Mouse (Mus musculus): Measurements from ENCODE around the gene Gm44805. TPM values are rescaled to one million over a fixed set of nuclear protein-coding genes. Genes with fewer than 3 reads are reported as not detected.

The Gm44805 gene
- total RNA-seq, 2 experiments from 2014 or later, result not detected

DNA sequence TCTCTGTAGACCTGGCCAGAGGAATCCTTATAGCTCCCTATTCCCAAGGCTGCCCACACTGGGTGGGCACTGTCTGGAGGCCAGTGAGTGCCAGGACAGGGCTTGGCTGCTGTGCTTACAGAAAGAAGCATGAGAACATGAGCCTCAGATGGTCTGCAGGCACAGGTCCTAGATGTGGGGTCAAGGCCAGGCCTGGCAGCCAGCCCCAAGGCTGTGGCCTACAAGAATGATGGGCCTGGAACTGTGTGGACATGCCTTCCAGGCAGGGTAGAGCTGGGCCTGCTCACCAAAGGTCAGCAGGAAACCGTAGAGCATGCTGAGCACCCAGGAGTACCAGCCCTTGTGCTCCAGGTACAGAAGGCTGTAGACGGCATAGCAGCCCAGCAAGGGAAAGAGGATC is 46.6 kb downstream of the Gm44805 start:
- ATAC-seq (replicated peaks; ENCODE audit: poor library complexity, severe bottlenecking), result no peak

DNA sequence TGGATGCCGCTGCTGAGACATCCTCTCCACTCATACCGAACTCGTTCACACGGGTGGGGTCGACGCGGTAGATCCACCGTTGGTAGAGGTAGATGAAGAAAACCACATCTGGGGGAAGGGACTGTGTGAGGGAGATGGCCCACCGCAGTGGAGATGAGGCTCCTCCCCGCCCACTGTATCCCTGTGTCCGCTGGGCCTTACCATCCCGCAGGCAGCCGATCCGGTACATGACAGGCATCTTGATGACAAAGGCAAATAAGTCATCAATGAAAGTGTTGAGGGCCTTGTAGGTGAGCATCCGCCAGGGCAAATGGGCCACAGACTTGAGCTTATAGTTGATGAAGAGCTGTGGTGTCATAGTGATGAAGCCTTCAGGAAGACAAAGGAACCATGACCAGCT is 47.4 kb downstream of the Gm44805 start:
- no peak for ATAC-seq (replicated peaks; ENCODE audit: poor library complexity, severe bottlenecking)

DNA sequence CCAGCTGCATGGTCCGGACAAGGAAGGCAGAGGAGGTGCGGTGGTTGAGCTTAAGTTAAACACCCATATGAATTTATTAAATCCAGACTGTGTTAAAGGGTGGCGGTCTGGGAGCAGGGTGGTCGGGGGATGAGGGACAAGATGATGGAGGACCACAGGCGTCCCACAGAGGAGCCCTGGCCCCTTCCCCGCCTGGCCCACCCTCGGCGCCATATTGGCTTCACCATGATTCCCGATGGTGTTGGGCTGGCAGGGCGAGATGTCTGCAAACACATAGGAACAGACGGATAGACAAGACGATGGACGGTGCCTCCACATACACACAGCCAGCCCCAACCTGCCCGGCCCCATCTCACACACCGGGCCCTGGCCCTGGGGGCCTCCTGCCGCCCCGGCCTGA is 48.0 kb downstream of the Gm44805 start:
- ATAC-seq (replicated peaks; ENCODE audit: poor library complexity, severe bottlenecking), result no peak

DNA sequence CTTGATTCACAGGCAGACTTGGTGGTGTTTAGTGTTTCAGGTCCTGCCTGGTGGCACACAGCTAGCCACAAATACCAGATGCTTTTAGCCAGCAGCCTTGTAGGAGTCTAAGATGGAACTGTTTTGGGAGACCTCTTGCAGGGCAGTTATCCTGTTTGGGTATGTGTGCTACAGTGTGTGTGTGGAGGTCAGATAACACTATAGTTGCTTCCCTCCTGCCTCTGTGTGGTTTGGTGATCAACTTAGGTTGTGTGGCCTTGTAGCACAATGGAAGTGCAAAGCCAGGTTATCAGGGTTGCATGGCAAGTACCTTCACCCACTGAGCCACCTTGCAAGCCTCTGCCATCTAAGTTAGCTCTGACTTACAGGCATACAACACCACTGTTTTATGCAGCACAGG is 48.5 kb downstream of the Gm44805 start:
- ATAC-seq (replicated peaks; ENCODE audit: poor library complexity, severe bottlenecking), result no peak

DNA sequence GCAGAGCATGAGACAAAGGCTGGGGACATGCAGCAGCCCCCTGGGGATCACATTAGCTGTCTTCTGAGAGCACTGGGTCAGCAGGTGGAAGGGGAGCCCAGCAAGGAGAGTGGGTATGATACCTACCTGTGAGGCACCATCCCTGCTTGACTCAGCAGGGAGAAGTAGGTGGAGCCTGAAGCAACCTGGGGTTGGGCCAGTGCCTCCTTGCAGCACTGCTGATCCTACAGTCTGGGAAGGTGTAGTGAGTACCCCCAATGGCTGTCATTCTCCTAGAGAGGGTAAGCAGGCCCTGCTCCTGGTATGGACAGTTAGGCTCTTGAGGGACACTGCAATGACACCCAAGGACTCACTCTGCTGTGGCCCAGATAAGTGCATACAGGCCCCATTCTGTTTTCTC is 48.9 kb downstream of the Gm44805 start:
- ATAC-seq (replicated peaks; ENCODE audit: poor library complexity, severe bottlenecking), result no peak

DNA sequence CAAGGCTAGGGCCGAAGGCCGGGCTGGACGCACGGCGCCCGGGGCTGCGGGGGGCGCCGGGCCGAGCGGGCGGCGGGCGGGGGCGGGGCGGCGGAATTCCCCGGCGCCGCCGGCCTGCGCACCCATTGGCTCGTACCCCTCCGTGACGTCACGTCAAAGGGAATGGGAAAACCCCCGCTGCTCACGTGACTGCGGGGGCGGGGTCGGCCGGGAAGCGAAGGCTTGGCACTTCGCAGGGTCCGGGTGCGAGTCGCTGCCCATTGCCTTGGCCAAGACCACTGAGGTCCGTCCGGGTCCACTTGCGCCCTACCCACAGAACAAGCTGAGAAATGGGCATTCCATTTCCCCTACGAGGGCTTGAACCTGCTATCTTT is 51.9 kb downstream of the Gm44805 start, which contains the start of gene Relb:
Gene Relb (minus strand): TSS at position 78 of the 374 bp plus-strand sequence.
- peak; percentile 25 for ATAC-seq (replicated peaks; ENCODE audit: poor library complexity, severe bottlenecking)

DNA sequence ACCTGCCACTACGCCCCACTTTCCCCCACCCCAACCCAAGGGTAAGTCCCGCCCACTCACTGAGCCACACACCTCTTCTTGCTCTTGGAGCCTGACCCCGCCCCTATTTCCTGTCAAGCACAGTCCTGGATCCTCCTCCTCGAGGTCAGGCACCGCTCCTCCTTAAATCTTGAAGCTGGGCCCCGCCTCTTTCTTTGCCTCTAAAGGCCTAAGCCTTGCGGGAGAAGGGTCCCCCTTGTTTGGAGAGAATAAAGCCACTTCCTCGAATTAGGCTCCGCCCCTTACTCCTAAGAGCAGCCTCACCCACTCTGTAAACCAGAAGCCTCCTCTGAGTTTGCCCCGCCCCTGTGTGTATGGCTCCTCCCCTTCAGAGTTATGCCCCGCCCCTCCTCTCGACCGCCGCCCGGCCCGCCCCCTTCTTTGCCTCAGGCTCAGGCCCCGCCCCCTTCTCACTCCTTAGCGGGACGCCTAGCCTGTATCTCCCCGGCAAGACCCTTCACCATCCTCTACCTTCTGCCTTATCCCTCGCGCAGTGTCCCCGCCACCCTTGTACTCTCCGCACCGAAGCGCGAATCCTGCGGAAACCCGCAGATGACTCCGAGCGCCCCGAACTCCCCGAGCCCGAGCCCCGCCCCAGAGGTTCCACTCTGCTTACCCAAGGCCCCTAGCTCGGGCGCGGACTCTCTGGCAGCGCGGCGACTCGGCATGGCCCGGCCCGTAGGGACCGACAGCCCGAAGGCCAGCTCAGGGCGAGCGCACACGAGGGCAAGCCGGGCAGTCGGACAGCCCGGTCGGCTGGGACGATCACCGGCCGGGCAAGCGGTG is 52.5 kb downstream of the Gm44805 start:
- ATAC-seq (replicated peaks; ENCODE audit: poor library complexity, severe bottlenecking), result peak; percentile 84

DNA sequence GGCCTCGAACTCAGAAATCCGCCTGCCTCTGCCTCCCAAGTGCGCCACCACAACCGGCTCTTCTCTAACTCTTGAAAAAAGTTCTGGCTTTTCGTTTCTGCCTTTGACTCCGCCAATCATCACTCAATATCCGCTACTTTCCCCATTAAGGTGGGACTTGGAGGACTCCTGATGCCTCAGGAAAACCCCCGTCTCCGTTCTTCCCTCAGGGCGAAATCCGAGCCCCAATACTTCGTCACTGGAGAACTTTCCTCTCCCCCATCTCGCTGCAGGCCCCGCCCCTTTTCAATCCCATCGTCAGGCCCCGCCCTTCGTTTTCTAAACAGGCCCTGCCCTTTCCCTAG is 53.1 kb downstream of the Gm44805 start:
- no peak for ATAC-seq (replicated peaks; ENCODE audit: poor library complexity, severe bottlenecking)

DNA sequence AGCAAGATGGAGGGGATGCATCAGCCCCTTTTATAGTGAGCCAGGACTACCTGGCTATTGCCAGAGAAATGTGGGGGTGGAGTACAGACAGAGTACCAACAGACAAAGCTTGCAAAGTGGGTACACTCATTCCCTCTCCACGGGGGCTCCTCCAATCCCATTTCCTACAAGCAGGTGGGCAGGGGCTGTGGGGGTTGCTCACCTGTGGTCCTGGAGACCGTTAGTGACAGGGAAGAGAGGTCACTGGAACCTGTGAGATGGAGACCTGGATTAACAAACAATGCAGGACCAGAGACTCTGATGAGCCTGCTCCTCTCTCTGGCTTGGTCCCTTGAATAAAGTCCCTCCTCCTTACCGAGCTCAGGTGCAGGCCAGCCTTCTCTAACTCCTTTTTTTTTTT is 53.5 kb downstream of the Gm44805 start:
- no peak for ATAC-seq (replicated peaks; ENCODE audit: poor library complexity, severe bottlenecking)

DNA sequence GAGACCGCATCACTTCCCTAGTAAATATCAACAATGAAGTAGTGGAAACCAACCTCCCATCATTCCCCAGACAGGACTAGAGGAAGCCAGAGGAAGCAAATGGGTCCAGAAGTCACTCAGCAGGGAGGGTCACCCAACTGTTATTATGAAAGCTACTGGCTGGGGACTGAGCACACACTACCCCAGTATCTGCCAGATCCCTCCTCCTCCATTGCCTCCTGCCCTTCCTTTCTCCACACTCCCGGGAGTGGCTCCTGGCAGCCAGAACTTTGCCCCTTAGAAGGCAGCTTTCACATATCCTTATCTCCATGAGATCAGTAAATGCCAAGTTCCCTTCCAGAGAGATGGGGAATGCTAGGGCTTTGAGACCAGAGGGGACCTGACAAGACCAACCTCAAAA is 57.8 kb downstream of the Gm44805 start:
- no peak for ATAC-seq (replicated peaks; ENCODE audit: poor library complexity, severe bottlenecking)

DNA sequence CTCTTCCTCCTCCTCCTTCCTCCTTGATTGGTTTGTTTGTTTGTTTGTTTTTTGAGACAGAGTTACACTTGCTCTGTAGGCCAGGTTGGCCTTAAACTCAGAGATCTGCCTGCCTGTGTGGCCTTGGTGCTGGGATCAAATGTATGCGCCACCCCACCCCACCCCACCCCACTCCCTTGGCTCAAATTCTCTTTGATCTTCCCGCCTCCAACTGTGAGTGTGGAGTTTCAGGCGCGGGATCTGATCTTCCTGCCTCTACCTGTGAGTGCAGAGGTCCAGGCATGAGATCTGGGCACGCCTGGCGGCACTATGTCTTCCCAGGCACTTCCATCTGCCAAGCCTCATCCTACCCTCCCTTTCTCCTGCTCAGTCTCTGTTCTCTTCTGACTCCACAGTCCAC is 59.0 kb downstream of the Gm44805 start:
- no peak for ATAC-seq (replicated peaks; ENCODE audit: poor library complexity, severe bottlenecking)

Other genes starting within 250 kb of the Gm44805 start
- gene Mark4, start 222.6 kb downstream of the Gm44805 start, total RNA-seq (2014; fragmentation: Nextera tagmentation), result 9.1 and 10.8 TPM in 2 replicates
- gene Mark4, start 222.6 kb downstream of the Gm44805 start, total RNA-seq (2017), result 2.5 and 3.8 TPM in 2 replicates
- 1.0 and 2.5 TPM in 2 replicates for gene Exoc3l2, start 218.1 kb downstream of the Gm44805 start, total RNA-seq (2014; fragmentation: Nextera tagmentation)
- 0.95 TPM in 1 of 2 replicates, not detected in the other for gene Exoc3l2, start 218.1 kb downstream of the Gm44805 start, total RNA-seq (2017)
- 3.1 and 4.5 TPM in 2 replicates for gene Bloc1s3, start 173.1 kb downstream of the Gm44805 start, total RNA-seq (2014; fragmentation: Nextera tagmentation)
- gene Bloc1s3, start 173.1 kb downstream of the Gm44805 start, total RNA-seq (2017), result 0.60 and 1.0 TPM in 2 replicates
- 75.3 and 83.4 TPM in 2 replicates for gene Trappc6a, start 173.0 kb downstream of the Gm44805 start, total RNA-seq (2014; fragmentation: Nextera tagmentation)
- 28.2 and 30.6 TPM in 2 replicates for gene Trappc6a, start 173.0 kb downstream of the Gm44805 start, total RNA-seq (2017)
- not detected in 2 replicates for gene Nkpd1, start 163.6 kb downstream of the Gm44805 start, total RNA-seq (2014; fragmentation: Nextera tagmentation)
- gene Nkpd1, start 163.6 kb downstream of the Gm44805 start, total RNA-seq (2017), result not detected in 2 replicates
- gene Ppp1r37, start 118.3 kb downstream of the Gm44805 start, total RNA-seq (2014; fragmentation: Nextera tagmentation), result 29.7 and 32.3 TPM in 2 replicates
- gene Ppp1r37, start 118.3 kb downstream of the Gm44805 start, total RNA-seq (2017), result 11.9 and 17.8 TPM in 2 replicates
- 3.9 and 7.0 TPM in 2 replicates for gene Zfp296, start 104.1 kb downstream of the Gm44805 start, total RNA-seq (2014; fragmentation: Nextera tagmentation)
- 3.8 and 3.9 TPM in 2 replicates for gene Zfp296, start 104.1 kb downstream of the Gm44805 start, total RNA-seq (2017)
- 66.1 and 70.9 TPM in 2 replicates for gene Gemin7, start 103.8 kb downstream of the Gm44805 start, total RNA-seq (2014; fragmentation: Nextera tagmentation)
- gene Gemin7, start 103.8 kb downstream of the Gm44805 start, total RNA-seq (2017), result 37.8 and 44.3 TPM in 2 replicates
- gene Clasrp, start 76.9 kb downstream of the Gm44805 start, total RNA-seq (2014; fragmentation: Nextera tagmentation), result 24.2 and 40.8 TPM in 2 replicates
- 19.6 TPM in 2 replicates for gene Clasrp, start 76.9 kb downstream of the Gm44805 start, total RNA-seq (2017)
- gene Relb, start 52.0 kb downstream of the Gm44805 start, total RNA-seq (2014; fragmentation: Nextera tagmentation), result 1.2 TPM in 1 of 2 replicates, not detected in the other
- gene Relb, start 52.0 kb downstream of the Gm44805 start, total RNA-seq (2017), result 1.4 and 1.9 TPM in 2 replicates
- gene Clptm1, start 16.4 kb downstream of the Gm44805 start, total RNA-seq (2014; fragmentation: Nextera tagmentation), result 29.9 and 41.7 TPM in 2 replicates
- 32.0 and 36.5 TPM in 2 replicates for gene Clptm1, start 16.4 kb downstream of the Gm44805 start, total RNA-seq (2017)
- gene Apoc2, start 3.5 kb downstream of the Gm44805 start, total RNA-seq (2014; fragmentation: Nextera tagmentation), result 3.3 and 5.9 TPM in 2 replicates
- 1.3 TPM in 1 of 2 replicates, not detected in the other for gene Apoc2, start 3.5 kb downstream of the Gm44805 start, total RNA-seq (2017)
- gene Apoc4, start 56 bp upstream of the Gm44805 start, total RNA-seq (2014; fragmentation: Nextera tagmentation), result not detected in 2 replicates
- not detected in 2 replicates for gene Apoc4, start 56 bp upstream of the Gm44805 start, total RNA-seq (2017)
- 10.3 and 17.9 TPM in 2 replicates for gene Apoc1, start 11.2 kb upstream of the Gm44805 start, total RNA-seq (2014; fragmentation: Nextera tagmentation)
- 0.57 and 10.6 TPM in 2 replicates for gene Apoc1, start 11.2 kb upstream of the Gm44805 start, total RNA-seq (2017)
- gene Apoe, start 17.8 kb upstream of the Gm44805 start, total RNA-seq (2014; fragmentation: Nextera tagmentation), result 21.9 and 23.5 TPM in 2 replicates
- 59.3 and 90.6 TPM in 2 replicates for gene Apoe, start 17.8 kb upstream of the Gm44805 start, total RNA-seq (2017)
- 70.2 and 76.7 TPM in 2 replicates for gene Tomm40, start 34.0 kb upstream of the Gm44805 start, total RNA-seq (2014; fragmentation: Nextera tagmentation)
- gene Tomm40, start 34.0 kb upstream of the Gm44805 start, total RNA-seq (2017), result 36.2 and 47.0 TPM in 2 replicates
- gene Nectin2, start 69.1 kb upstream of the Gm44805 start, total RNA-seq (2014; fragmentation: Nextera tagmentation), result 1.7 and 2.0 TPM in 2 replicates
- gene Nectin2, start 69.1 kb upstream of the Gm44805 start, total RNA-seq (2017), result 1.6 and 1.8 TPM in 2 replicates
- gene Bcam, start 89.6 kb upstream of the Gm44805 start, total RNA-seq (2014; fragmentation: Nextera tagmentation), result not detected in 2 replicates
- gene Bcam, start 89.6 kb upstream of the Gm44805 start, total RNA-seq (2017), result not detected in 2 replicates
- gene Cblc, start 115.4 kb upstream of the Gm44805 start, total RNA-seq (2014; fragmentation: Nextera tagmentation), result not detected in 2 replicates
- gene Cblc, start 115.4 kb upstream of the Gm44805 start, total RNA-seq (2017), result not detected in 2 replicates
- gene Bcl3, start 141.3 kb upstream of the Gm44805 start, total RNA-seq (2014; fragmentation: Nextera tagmentation), result 7.5 and 8.5 TPM in 2 replicates
- gene Bcl3, start 141.3 kb upstream of the Gm44805 start, total RNA-seq (2017), result 0.57 and 1.0 TPM in 2 replicates
- gene Gm19345, start 170.6 kb upstream of the Gm44805 start, total RNA-seq (2014; fragmentation: Nextera tagmentation), result not detected in 2 replicates
- not detected in 2 replicates for gene Gm19345, start 170.6 kb upstream of the Gm44805 start, total RNA-seq (2017)
- not detected in 2 replicates for gene Ceacam16, start 179.9 kb upstream of the Gm44805 start, total RNA-seq (2014; fragmentation: Nextera tagmentation)
- gene Ceacam16, start 179.9 kb upstream of the Gm44805 start, total RNA-seq (2017), result 0.56 TPM in 1 of 2 replicates, not detected in the other
- not detected in 2 replicates for gene Ceacam19, start 206.5 kb upstream of the Gm44805 start, total RNA-seq (2014; fragmentation: Nextera tagmentation)
- not detected in 2 replicates for gene Ceacam19, start 206.5 kb upstream of the Gm44805 start, total RNA-seq (2017)
- gene Pvr, start 239.7 kb upstream of the Gm44805 start, total RNA-seq (2014; fragmentation: Nextera tagmentation), result 10.7 and 32.3 TPM in 2 replicates
- gene Pvr, start 239.7 kb upstream of the Gm44805 start, total RNA-seq (2017), result 10.9 and 11.3 TPM in 2 replicates